Mouse (Mus musculus) urinary bladder, postnatal 0 days (tissue): ENCODE data around the gene Bbs9. TPM values are rescaled to one million over a fixed set of nuclear protein-coding genes. Genes with fewer than 3 reads are reported as not detected.

Experiments used
- polyA plus RNA-seq: library from polyadenylated mRNA; unstranded; fragments of >200 nt; fragmentation: Nextera tagmentation; extraction: Ambion mirVana; gene quantifications from 2 replicates; pipeline ENCODE4 v1.2.1, GENCODE M21; 2015

Gene Bbs9
- 4.2 and 5.4 TPM in 2 replicates for polyA plus RNA-seq

GRCm38 (mm10) chr9:22475424-22475868 is at the start of gene Bbs9:
Gene Bbs9, plus strand, starts transcription at chr9:22475715.

DNA sequence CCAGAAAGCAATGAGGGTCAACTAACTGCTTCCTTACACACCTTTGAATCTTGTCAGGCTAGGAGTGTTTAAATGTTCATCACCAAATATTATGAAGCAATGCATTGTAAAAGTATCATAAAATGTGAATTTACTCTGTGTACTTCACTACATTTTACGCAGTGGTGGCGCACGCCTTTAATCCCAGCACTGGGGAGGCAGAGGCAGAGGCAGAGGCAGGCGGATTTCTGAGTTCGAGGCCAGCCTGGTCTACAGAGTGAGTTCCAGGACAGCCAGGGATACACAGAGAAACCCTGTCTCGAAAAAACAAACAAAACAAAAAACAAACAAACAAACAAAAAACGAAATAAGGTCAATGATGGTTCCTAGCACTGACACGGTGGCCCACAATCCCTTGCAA is 21.5 kb upstream of the Bbs9 start, which contains the start of gene Gm17545:
TSS of gene Gm17545 (plus strand) at position 301 of the 400 bp plus-strand sequence.

GRCm38 (mm10) chr9:22469643-22470042 is 5.9 kb upstream of the Bbs9 start, which contains the start of gene Rp9:
Gene Rp9, minus strand, starts transcription at chr9:22469743.

Other genes starting within 250 kb of the Bbs9 start
- gene Zfp599, start 215.8 kb upstream of the Bbs9 start, polyA plus RNA-seq = 0.55 and 0.70 TPM in 2 replicates
- gene Zfp810, start 168.1 kb upstream of the Bbs9 start, polyA plus RNA-seq = 7.4 and 7.9 TPM in 2 replicates
- 13.4 and 21.4 TPM in 2 replicates for gene Anln, start 86.5 kb upstream of the Bbs9 start, polyA plus RNA-seq
- gene 9530077C05Rik, start 64.2 kb upstream of the Bbs9 start, polyA plus RNA-seq = 1.5 and 1.8 TPM in 2 replicates
- gene Gm17545, start 21.4 kb upstream of the Bbs9 start, polyA plus RNA-seq = not detected in 2 replicates
- gene Rp9, start 6.0 kb upstream of the Bbs9 start, polyA plus RNA-seq = 37.3 and 38.5 TPM in 2 replicates